Mouse (Mus musculus) testis, adult 2 months (tissue): Measurements from ENCODE around the gene Ppp2r5b. TPM values are rescaled to one million over a fixed set of nuclear protein-coding genes. Genes with fewer than 3 reads are reported as not detected.

Source experiments
- H3K27ac ChIP-seq: fragments of 200-500 bp; 2 replicates; pipeline ENCODE4 v1.5.1; 2012; ENCODE audit warnings: low read depth, low read length; ENCODE audit not compliant: control insufficient read depth, insufficient read depth
- H3K27me3 ChIP-seq: fragments of 200-500 bp; 2 replicates; pipeline ENCODE4 v1.6.1; 2012; ENCODE audit warnings: mild to moderate bottlenecking, low read length, moderate library complexity; ENCODE audit not compliant: control insufficient read depth, insufficient read depth
- H3K36me3 ChIP-seq: fragments of 200-500 bp; 2 replicates; pipeline ENCODE4 v1.6.1; 2012; ENCODE audit warnings: mild to moderate bottlenecking, low read length; ENCODE audit not compliant: control insufficient read depth, insufficient read depth
- H3K4me1 ChIP-seq: fragments of 200-500 bp; 2 replicates; pipeline ENCODE4 v1.6.1; 2012; ENCODE audit warnings: low read length; ENCODE audit not compliant: control insufficient read depth, insufficient read depth
- H3K4me3 ChIP-seq: fragments of 200-500 bp; 2 replicates; pipeline ENCODE4 v1.5.1; 2012; ENCODE audit warnings: low read depth, mild to moderate bottlenecking, low read length, moderate library complexity, mixed read lengths; ENCODE audit not compliant: control insufficient read depth
- CTCF ChIP-seq: fragments of 200-500 bp; IDR thresholded peaks from 2 replicates; pipeline ENCODE4 v1.5.1; 2012; ENCODE audit warnings: low read depth, mild to moderate bottlenecking, inconsistent platforms, low read length, moderate library complexity; ENCODE audit not compliant: control insufficient read depth, insufficient read depth, insufficient replicate concordance
- POLR2A ChIP-seq: fragments of 200-500 bp; IDR thresholded peaks from 2 replicates; pipeline ENCODE4 v1.6.1; 2012; ENCODE audit warnings: low read depth, mild to moderate bottlenecking, inconsistent platforms, low read length, moderate library complexity; ENCODE audit not compliant: control insufficient read depth
- polyA plus RNA-seq: library from polyadenylated mRNA; depleted of rRNA; stranded (reverse); fragments of >200 nt; gene quantifications from 2 replicates; pipeline ENCODE4 v1.2.3, GENCODE M21; 2012

Gene Ppp2r5b
- polyA plus RNA-seq, 1 experiment, result 4.6 TPM

GRCm38 (mm10) chr19:6272738-6273137 lies 37.1 kb upstream of the Ppp2r5b start:
- Histone ChIP-seq H3K4me1 (peaks cover 10% of the 10 kb centered on the region), H3K27me3 (no peaks in the 10 kb centered on the region), H3K4me3 (no peak overlapping the region), H3K27ac (no peak overlapping the region), H3K36me3 (no peaks in the 10 kb centered on the region)
- TF ChIP-seq CTCF (no peak), POLR2A (no peak)

GRCm38 (mm10) chr19:6272053-6272452 lies 36.4 kb upstream of the Ppp2r5b start:
- H3K27ac ChIP-seq, result no peak overlapping the region
- no peaks in the 10 kb centered on the region for H3K36me3 ChIP-seq
- TF ChIP-seq CTCF (no peak), POLR2A (no peak)
- peaks cover 6% of the 10 kb centered on the region for H3K4me1 ChIP-seq
- H3K4me3 ChIP-seq, result no peak overlapping the region
- H3K27me3 ChIP-seq, result no peaks in the 10 kb centered on the region

GRCm38 (mm10) chr19:6271206-6271605 lies 35.5 kb upstream of the Ppp2r5b start:
- TF ChIP-seq CTCF, result no peak
- no peak for TF ChIP-seq POLR2A
- Histone ChIP-seq H3K27me3 (no peaks in the 10 kb centered on the region), H3K27ac (no peak overlapping the region), H3K4me3 (no peak overlapping the region), H3K4me1 (peaks cover 6% of the 10 kb centered on the region), H3K36me3 (no peaks in the 10 kb centered on the region)

GRCm38 (mm10) chr19:6270661-6271060 lies 35.0 kb upstream of the Ppp2r5b start:
- Histone ChIP-seq H3K4me3 (no peak overlapping the region), H3K4me1 (peaks cover 5% of the 10 kb centered on the region), H3K27ac (no peak overlapping the region), H3K27me3 (no peaks in the 10 kb centered on the region), H3K36me3 (no peaks in the 10 kb centered on the region)
- TF ChIP-seq CTCF (no peak), POLR2A (no peak)

GRCm38 (mm10) chr19:6269798-6270475 lies 34.3 kb upstream of the Ppp2r5b start:
- Histone ChIP-seq H3K36me3 (no peaks in the 10 kb centered on the region), H3K4me3 (no peak overlapping the region), H3K27me3 (no peaks in the 10 kb centered on the region), H3K4me1 (peaks cover 4% of the 10 kb centered on the region; the same call in 1 of the 2 replicates), H3K27ac (no peak overlapping the region)
- TF ChIP-seq CTCF (no peak), POLR2A (no peak)

- Histone ChIP-seq H3K27me3 (no peaks in the 10 kb centered on the region), H3K4me3 (no peak overlapping the region), H3K4me1 (peaks cover 2% of the 10 kb centered on the region; the same call in 1 of the 2 replicates), H3K27ac (no peak overlapping the region), H3K36me3 (no peaks in the 10 kb centered on the region)
- no peak for TF ChIP-seq CTCF
- no peak for TF ChIP-seq POLR2A
Observed at GRCm38 (mm10) chr19:6268670-6269132, 33.0 kb upstream of the Ppp2r5b start.

GRCm38 (mm10) chr19:6268170-6268528 lies 32.5 kb upstream of the Ppp2r5b start:
- H3K4me3 ChIP-seq, result no peak overlapping the region
- H3K27ac ChIP-seq, result no peak overlapping the region
- no peaks in the 10 kb centered on the region for H3K36me3 ChIP-seq
- no peaks in the 10 kb centered on the region for H3K4me1 ChIP-seq
- TF ChIP-seq CTCF, result peak; percentile 91; the same call in 1 of the 2 replicates
- no peak for TF ChIP-seq POLR2A
- H3K27me3 ChIP-seq, result no peaks in the 10 kb centered on the region
